Mouse (Mus musculus): ENCODE data around the gene Olfr853. TPM values are rescaled to one million over a fixed set of nuclear protein-coding genes. Genes with fewer than 3 reads are reported as not detected.

Olfr853 gene
- total RNA-seq (2021) = not detected
- long read RNA-seq, experiment 1 = 0 reads
- long read RNA-seq, experiment 2 = 0 reads

DNA sequence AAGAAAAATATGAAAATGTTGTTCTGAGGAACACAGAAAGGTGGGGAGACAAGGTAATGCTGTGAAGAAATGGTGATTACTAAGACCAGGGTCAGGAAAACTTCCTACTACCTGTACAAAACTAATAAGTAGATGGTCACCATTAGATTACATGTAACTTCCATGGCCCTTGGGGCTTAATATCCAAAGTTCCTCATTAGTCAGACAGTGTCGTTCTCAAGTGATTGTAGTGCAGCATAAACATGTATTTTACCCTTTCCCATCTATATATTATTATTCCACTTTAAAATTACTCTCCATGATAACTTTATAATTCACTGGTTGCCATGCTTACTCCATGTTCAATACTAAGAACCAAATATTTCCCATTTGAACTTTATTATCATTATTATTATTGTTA is at the start of gene Olfr853:
TSS of gene Olfr853 (minus strand) at position 101 of the 400 bp plus-strand sequence.
- Histone ChIP-seq H3K27ac (no peak within 1 kb of the TSS), H3K4me3 (no peak within 1 kb of the TSS)
- intact Hi-C loops (cut with DNase I) = no loop called here
- no peak for TF ChIP-seq CTCF (IDR thresholded peaks at IDR 0.05)
- DNase-seq (ENCODE audit: extremely low spot score in 1 of 2, low spot score in 2 of 2) = no peak

DNA sequence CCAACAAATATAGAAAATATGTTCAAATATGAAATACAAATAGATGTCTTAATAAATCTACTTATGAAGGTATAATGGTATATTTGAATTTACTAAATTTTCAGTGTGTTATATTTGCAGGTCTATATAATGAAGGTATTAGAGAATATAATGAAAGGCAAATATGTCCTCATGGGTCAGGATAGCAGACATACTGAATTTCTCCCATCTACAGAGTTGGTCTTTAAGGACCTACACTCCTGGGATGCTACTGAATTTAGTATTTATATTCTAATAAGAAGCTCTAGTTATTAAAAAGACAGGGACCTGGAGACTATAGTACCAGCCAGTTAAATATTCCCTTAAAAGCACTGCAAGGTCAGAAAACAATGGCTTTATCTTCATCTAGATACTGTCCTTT is 41.4 kb upstream of the Olfr853 start, which contains the start of gene Olfr855:
TSS of gene Olfr855 (plus strand) at position 301 of the 400 bp plus-strand sequence.
- Histone ChIP-seq H3K4me3 (no peak within 1 kb of the TSS), H3K27ac (no peak within 1 kb of the TSS)
- no peak for TF ChIP-seq CTCF (IDR thresholded peaks at IDR 0.05)
- no peak for DNase-seq (ENCODE audit: extremely low spot score in 1 of 2, low spot score in 2 of 2)
- intact Hi-C loops (cut with DNase I) = no loop called here

DNA sequence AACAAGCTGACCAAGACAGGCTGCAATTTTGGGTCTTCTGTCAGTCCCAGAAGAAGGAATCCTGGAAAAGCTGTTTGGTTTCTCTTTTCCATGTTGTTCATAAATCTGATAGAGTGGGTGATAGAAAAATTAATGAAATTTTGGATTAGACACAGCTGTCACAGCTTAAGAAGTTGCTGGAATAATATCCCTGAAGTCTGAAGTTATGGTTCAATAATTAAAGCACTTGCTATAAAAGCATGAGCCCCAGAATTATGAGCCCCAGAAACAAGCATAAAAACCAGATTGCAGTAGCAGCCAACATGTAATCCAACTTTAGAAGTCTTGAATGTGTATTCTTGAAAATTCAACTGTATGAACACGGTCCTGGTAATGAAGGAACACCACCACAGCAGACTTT is 26.4 kb upstream of the Olfr853 start, which contains the start of gene Olfr854:
TSS of gene Olfr854 (minus strand) at position 101 of the 400 bp plus-strand sequence.
- Histone ChIP-seq H3K4me3 (no peak within 1 kb of the TSS), H3K27ac (no peak within 1 kb of the TSS)
- no peak for TF ChIP-seq CTCF (IDR thresholded peaks at IDR 0.05)
- intact Hi-C loops (cut with DNase I) = no loop called here
- DNase-seq (ENCODE audit: extremely low spot score in 1 of 2, low spot score in 2 of 2) = no peak

DNA sequence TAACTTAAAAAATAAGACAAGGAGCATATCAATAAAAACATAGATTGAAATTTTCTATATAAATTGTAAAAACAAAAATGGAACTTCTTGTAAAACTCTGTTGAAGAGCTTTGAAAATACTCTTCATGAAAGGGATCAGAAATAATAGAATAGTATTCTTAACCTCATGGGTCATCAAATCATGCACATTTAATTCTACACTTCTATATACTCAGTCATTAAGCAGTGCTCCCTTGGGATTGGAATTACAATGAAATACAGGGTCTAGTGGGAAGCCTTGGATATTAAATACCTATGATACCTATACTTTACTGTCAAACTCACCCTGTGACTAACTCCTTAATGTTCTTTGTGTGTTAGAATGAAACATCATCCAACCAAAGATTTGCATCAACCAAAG is 47.9 kb downstream of the Olfr853 start, which contains the start of gene Olfr851:
TSS of gene Olfr851 (plus strand) at position 301 of the 400 bp plus-strand sequence.
- Histone ChIP-seq H3K4me3 (no peak within 1 kb of the TSS), H3K27ac (no peak within 1 kb of the TSS)
- intact Hi-C loops (cut with DNase I) = no loop called here
- no peak for DNase-seq (ENCODE audit: extremely low spot score in 1 of 2, low spot score in 2 of 2)
- TF ChIP-seq CTCF (IDR thresholded peaks at IDR 0.05) = no peak

Other genes with a start within 250 kb of the Olfr853 start
- not detected for gene Olfr844, start 224.7 kb downstream of the Olfr853 start, total RNA-seq (2021)
- not detected for gene Olfr845, start 204.6 kb downstream of the Olfr853 start, total RNA-seq (2021)
- not detected for gene Olfr846, start 177.1 kb downstream of the Olfr853 start, total RNA-seq (2021)
- not detected for gene Olfr847, start 162.4 kb downstream of the Olfr853 start, total RNA-seq (2021)
- gene Olfr849, start 100.8 kb downstream of the Olfr853 start, total RNA-seq (2021) = not detected
- not detected for gene Olfr850, start 62.8 kb downstream of the Olfr853 start, total RNA-seq (2021)
- gene Olfr851, start 47.8 kb downstream of the Olfr853 start, total RNA-seq (2021) = not detected
- not detected for gene Olfr854, start 26.3 kb upstream of the Olfr853 start, total RNA-seq (2021)
- gene Olfr855, start 41.5 kb upstream of the Olfr853 start, total RNA-seq (2021) = not detected
- 10 to 100 TPM; 19.1 to 23.6 TPM for gene Zfp317, start 81.0 kb upstream of the Olfr853 start, total RNA-seq (2021)
- not detected for gene Olfr857, start 168.4 kb upstream of the Olfr853 start, total RNA-seq (2021)
- gene Olfr58, start 239.2 kb upstream of the Olfr853 start, total RNA-seq (2021) = not detected

Data from left cerebral cortex, adult 2 months (tissue).